Mouse (Mus musculus) cerebellum, adult 2 months (tissue): Measurements from ENCODE around the gene Usp47.
A peak's percentile ranks its signal among the peaks of the same experiment; 100 is the strongest.

Source experiments
- CTCF ChIP-seq: fragments of 200-500 bp; IDR thresholded peaks from 2 replicates; pipeline ENCODE4 v1.5.1; 2011; ENCODE audit warnings: low read depth, mild to moderate bottlenecking, control low read depth, low read length, moderate library complexity, borderline replicate concordance; ENCODE audit not compliant: insufficient read depth
- POLR2A ChIP-seq: fragments of 200-500 bp; IDR thresholded peaks from 2 replicates; pipeline ENCODE4 v1.6.1; 2011; ENCODE audit warnings: low read length, control low read depth, borderline replicate concordance; ENCODE audit not compliant: insufficient read depth

- TF ChIP-seq CTCF (no peak), POLR2A (peak; percentile 48; the same call in 1 of the 2 replicates)
Observed at GRCm38 (mm10) chr7:112012102-112012501, 11.2 kb upstream of the Usp47 start.
